Mouse (Mus musculus): Measurements from ENCODE around the gene Cybc1.

GRCm38 (mm10) chr11:121250196-121250595, 21.1 kb upstream of the Cybc1 start:
- TF ChIP-seq TCF12 (IDR thresholded peaks at IDR 0.05; ENCODE audit: insufficient read depth, poor library complexity, severe bottlenecking) (no peak), POLR2A (IDR thresholded peaks at IDR 0.05; ENCODE audit: insufficient read length, low read depth) (no peak)
